Mouse (Mus musculus) liver, embryonic 14.5 days (tissue): Measurements from ENCODE around the gene Pld1.
"Not testable (repeated sequence)": the region's sequence is repeated elsewhere in the genome, so short reads cannot be mapped to it uniquely, and the experiment has no call there.

Experiments used
- CTCF ChIP-seq: IDR thresholded peaks from 2 replicates; pipeline ENCODE4 v1.5.1; 2016; ENCODE audit warnings: antibody characterized with exemption, low read depth, control low read depth
- EP300 ChIP-seq: IDR thresholded peaks from 2 replicates; pipeline ENCODE4 v1.6.1; 2016; ENCODE audit warnings: antibody characterized with exemption, low read depth

DNA sequence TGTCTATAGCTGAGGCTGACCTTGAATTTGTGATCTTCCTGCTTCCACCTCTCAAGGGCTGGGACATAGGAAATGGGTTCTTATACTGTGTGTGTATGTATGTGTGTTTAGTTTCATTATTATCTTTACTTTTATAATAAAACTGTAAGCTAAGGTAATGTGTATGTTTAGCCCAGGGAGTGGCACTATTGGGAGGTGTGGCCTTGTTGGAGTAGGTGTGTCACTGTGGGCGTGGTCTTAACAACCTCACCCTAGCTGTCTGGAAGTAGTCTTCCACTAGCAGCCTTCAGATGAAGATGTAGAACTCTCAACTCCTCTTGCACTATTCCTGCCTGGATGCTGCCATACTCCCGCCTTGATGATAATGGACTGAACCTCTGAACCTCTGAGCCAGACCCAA is 6.9 kb downstream of the Pld1 start:
- not testable (repeated sequence) for TF ChIP-seq CTCF, EP300
